Mouse (Mus musculus): ENCODE data around the gene Fto.

DNA sequence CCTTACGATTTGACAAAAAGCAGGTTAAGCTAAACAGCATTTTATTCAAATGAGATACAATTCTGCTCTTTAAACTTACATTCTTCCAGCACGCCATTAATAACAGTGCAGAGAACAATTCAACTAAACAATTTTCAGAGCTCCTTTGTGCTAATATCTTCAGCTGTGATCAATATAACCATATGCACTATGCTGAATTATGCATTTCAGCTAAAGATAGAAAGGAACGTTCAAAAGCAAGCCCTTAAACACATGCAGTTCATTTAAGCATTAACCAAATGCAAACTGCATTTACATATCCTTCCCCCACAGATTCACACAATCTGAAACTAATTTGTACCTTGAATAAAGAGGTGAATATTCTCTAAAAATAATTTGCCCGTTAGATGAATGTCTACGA, 35.3 kb upstream of the Fto start:
- TF ChIP-seq CTCF (IDR thresholded peaks at IDR 0.05; ENCODE audit: low read depth, low read length) (no peak), GATA1 (IDR thresholded peaks at IDR 0.05; ENCODE audit: borderline replicate concordance, low read length) (no peak), TAL1 (conservative IDR thresholded peaks at IDR 0.05; ENCODE audit: low read depth, low read length) (no peak), POLR2AphosphoS5 (IDR thresholded peaks at IDR 0.05; ENCODE audit: insufficient replicate concordance, low read depth, low read length) (no peak), GATA2 (IDR thresholded peaks at IDR 0.05; ENCODE audit: borderline replicate concordance, low read depth, low read length) (no peak)

All from G1E (cell line).